Mouse (Mus musculus) midbrain, embryonic 16.5 days (tissue): Measurements from ENCODE around the gene Rnase4. TPM values are rescaled to one million over a fixed set of nuclear protein-coding genes. Genes with fewer than 3 reads are reported as not detected.
A peak's percentile ranks its signal among the peaks of the same experiment; 100 is the strongest.

ENCODE experiments used
- ATAC-seq: fragments of 200-750 bp; cut with Nextera tagmentation; 2 replicates; pipeline ENCODE4 v1.8.0; 2017; ENCODE audit warnings: moderate TSS enrichment
- H3K27ac ChIP-seq: fragments of 300-500 bp; sonication (generic); 2 replicates; pipeline ENCODE4 v1.5.1; 2014; ENCODE audit warnings: mild to moderate bottlenecking, low read length, mixed read lengths
- H3K27me3 ChIP-seq: fragments of 300-500 bp; sonication (generic); 2 replicates; pipeline ENCODE4 v1.6.1; 2014; ENCODE audit warnings: low read depth, low read length, mixed read lengths; ENCODE audit not compliant: control insufficient read depth, insufficient read depth
- H3K36me3 ChIP-seq: fragments of 300-500 bp; sonication (generic); 2 replicates; pipeline ENCODE4 v1.6.1; 2014; ENCODE audit warnings: mild to moderate bottlenecking, low read length, moderate library complexity, mixed read lengths; ENCODE audit not compliant: control insufficient read depth, insufficient read depth
- H3K4me1 ChIP-seq: fragments of 300-500 bp; sonication (generic); 2 replicates; pipeline ENCODE4 v1.6.1; 2014; ENCODE audit warnings: mild to moderate bottlenecking, low read length, mixed read lengths; ENCODE audit not compliant: control insufficient read depth, insufficient read depth
- H3K4me2 ChIP-seq: fragments of 300-500 bp; sonication (generic); 2 replicates; pipeline ENCODE4 v1.6.1; 2014; ENCODE audit warnings: mild to moderate bottlenecking, low read length, mixed read lengths
- H3K4me3 ChIP-seq: fragments of 300-500 bp; sonication (generic); 2 replicates; pipeline ENCODE4 v1.5.1; 2014; ENCODE audit warnings: low read depth, mild to moderate bottlenecking, low read length, moderate library complexity, mixed read lengths
- H3K9ac ChIP-seq: fragments of 300-500 bp; sonication (generic); 2 replicates; pipeline ENCODE4 v1.6.1; 2014; ENCODE audit warnings: low read depth, low read length, mixed read lengths
- H3K9me3 ChIP-seq: fragments of 300-500 bp; sonication (generic); replicated peaks from 2 replicates; pipeline ENCODE4 v1.6.1; 2014; ENCODE audit warnings: mild to moderate bottlenecking, low read length, mixed read lengths; ENCODE audit not compliant: control insufficient read depth, poor library complexity, severe bottlenecking
- WGBS: fragments of 180-500 bp; shearing (Covaris S2); extraction: QIAGEN DNeasy Blood & Tissue Kit; methylation state at CpG from one replicate; pipeline ENCODE4 v1.1.7; 2014; 5-methylcytosine and 5-hydroxymethylcytosine counted together
- polyA plus RNA-seq: library from polyadenylated mRNA; unstranded; fragments of >200 nt; fragmentation: Nextera tagmentation; extraction: Ambion mirVana; gene quantifications from 2 replicates; pipeline ENCODE4 v1.2.1, GENCODE M21; 2015

Rnase4 gene
- polyA plus RNA-seq, 1 experiment from 2014 or later, result 15.2 TPM

DNA sequence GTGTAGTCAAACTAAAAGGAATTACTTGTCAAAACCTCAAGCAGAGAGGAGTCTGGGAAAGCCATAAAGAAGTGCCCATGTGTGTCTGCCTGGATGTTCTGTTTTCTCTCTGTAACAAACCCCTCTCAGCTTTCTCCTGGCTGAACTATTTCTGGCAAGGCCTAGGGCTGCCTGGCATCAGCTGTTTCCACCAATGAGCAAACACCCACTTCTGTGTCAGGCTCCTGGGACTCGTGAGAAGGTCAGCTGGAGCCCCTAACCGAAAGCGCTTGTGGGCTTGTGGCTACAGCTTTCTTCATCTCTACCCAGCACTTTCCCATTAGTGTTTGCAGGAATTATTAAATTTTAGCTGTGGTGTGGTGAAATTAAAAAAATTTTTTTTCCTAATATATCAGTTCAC, 21.1 kb downstream of the Rnase4 start:
- Histone ChIP-seq H3K4me2 (no peak overlapping the region), H3K4me1 (no peaks in the 10 kb centered on the region), H3K27ac (no peak overlapping the region), H3K9me3 (no peaks in the 10 kb centered on the region), H3K36me3 (no peaks in the 10 kb centered on the region), H3K4me3 (no peak overlapping the region), H3K9ac (no peak overlapping the region), H3K27me3 (no peaks in the 10 kb centered on the region)
- 80% methylated on average over 3 of the region's 3 CpGs for WGBS
- ATAC-seq, result no peak

- Histone ChIP-seq H3K27me3 (no peaks in the 10 kb centered on the region), H3K9me3 (no peaks in the 10 kb centered on the region), H3K36me3 (no peaks in the 10 kb centered on the region), H3K4me3 (no peak overlapping the region), H3K4me1 (no peaks in the 10 kb centered on the region), H3K9ac (no peak overlapping the region), H3K27ac (no peak overlapping the region), H3K4me2 (peak overlapping the region; percentile 31; the same call in 1 of the 2 replicates)
- ATAC-seq, result no peak
- WGBS, result 25% methylated on average over 9 of the region's 9 CpGs
Measured at GRCm38 (mm10) chr14:51113476-51113875, 22.6 kb downstream of the Rnase4 start.

DNA sequence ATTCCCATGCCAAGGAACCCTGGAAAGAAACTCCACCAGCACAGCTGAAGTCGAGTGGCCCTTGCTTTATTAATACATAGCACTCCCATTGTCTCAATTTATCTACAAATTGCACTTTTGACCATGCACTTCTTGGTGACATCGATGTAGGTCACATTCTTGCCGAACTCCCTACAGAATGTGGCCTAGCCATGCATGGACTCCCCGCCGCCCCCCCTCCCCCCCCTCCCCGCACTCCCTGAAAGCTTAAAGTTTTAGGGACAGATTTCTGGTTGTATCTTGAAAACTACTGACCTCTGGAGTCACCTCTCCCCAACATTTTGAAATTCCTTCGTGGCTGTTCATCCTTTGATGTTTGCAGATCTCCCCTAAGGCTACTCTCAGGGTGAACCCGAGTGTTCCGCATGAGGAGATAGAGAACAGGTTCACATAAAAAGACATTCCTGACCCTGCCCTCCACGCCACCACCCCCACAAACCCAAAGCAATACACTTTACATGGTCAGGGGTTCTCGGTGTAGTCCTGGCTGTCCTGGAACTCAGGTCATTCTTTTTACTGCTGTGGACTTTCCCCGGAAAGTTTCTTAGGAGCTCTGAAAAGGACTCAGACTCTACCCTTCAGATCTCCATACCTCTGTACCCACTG, 23.2 kb downstream of the Rnase4 start, which contains the start of gene Eddm3b:
Eddm3b (plus strand) TSS at position 511 of the 645 bp plus-strand sequence.
- peak within 1 kb of the TSS; percentile 31; the same call in 1 of the 2 replicates for H3K4me2 ChIP-seq
- H3K9me3 ChIP-seq, result 0 out of 2 replicates have a peak, but pooled peaks cover 2% of the 10 kb centered on the region
- WGBS, result 41% methylated on average over 12 of the region's 12 CpGs
- no peaks in the 10 kb centered on the region for H3K36me3 ChIP-seq
- no peak within 1 kb of the TSS for H3K9ac ChIP-seq
- no peaks in the 10 kb centered on the region for H3K4me1 ChIP-seq
- H3K27me3 ChIP-seq, result no peaks in the 10 kb centered on the region
- no peak within 1 kb of the TSS for H3K27ac ChIP-seq
- no peak for ATAC-seq
- no peak within 1 kb of the TSS for H3K4me3 ChIP-seq

- 90% methylated on average over 6 of the region's 6 CpGs for WGBS
Measured at GRCm38 (mm10) chr14:51125684-51126083, 34.8 kb downstream of the Rnase4 start.

GRCm38 (mm10) chr14:51127648-51128258, 36.9 kb downstream of the Rnase4 start:
- Histone ChIP-seq H3K36me3 (no peaks in the 10 kb centered on the region), H3K9ac (no peak overlapping the region), H3K4me1 (no peaks in the 10 kb centered on the region), H3K4me2 (no peak overlapping the region), H3K4me3 (no peak overlapping the region), H3K27me3 (no peaks in the 10 kb centered on the region), H3K27ac (no peak overlapping the region), H3K9me3 (no peaks in the 10 kb centered on the region)
- 91% methylated on average over 2 of the region's 2 CpGs for WGBS
- ATAC-seq, result no peak

More at GRCm38 (mm10) chr14:51125684-51126083, 34.8 kb downstream of the Rnase4 start:
- H3K4me1 ChIP-seq, result no peaks in the 10 kb centered on the region
- H3K9me3 ChIP-seq, result no peaks in the 10 kb centered on the region
- no peak overlapping the region for H3K4me3 ChIP-seq
- H3K9ac ChIP-seq, result no peak overlapping the region
- no peaks in the 10 kb centered on the region for H3K36me3 ChIP-seq
- H3K27ac ChIP-seq, result no peak overlapping the region
- ATAC-seq, result no peak
- no peak overlapping the region for H3K4me2 ChIP-seq
- H3K27me3 ChIP-seq, result no peaks in the 10 kb centered on the region

DNA sequence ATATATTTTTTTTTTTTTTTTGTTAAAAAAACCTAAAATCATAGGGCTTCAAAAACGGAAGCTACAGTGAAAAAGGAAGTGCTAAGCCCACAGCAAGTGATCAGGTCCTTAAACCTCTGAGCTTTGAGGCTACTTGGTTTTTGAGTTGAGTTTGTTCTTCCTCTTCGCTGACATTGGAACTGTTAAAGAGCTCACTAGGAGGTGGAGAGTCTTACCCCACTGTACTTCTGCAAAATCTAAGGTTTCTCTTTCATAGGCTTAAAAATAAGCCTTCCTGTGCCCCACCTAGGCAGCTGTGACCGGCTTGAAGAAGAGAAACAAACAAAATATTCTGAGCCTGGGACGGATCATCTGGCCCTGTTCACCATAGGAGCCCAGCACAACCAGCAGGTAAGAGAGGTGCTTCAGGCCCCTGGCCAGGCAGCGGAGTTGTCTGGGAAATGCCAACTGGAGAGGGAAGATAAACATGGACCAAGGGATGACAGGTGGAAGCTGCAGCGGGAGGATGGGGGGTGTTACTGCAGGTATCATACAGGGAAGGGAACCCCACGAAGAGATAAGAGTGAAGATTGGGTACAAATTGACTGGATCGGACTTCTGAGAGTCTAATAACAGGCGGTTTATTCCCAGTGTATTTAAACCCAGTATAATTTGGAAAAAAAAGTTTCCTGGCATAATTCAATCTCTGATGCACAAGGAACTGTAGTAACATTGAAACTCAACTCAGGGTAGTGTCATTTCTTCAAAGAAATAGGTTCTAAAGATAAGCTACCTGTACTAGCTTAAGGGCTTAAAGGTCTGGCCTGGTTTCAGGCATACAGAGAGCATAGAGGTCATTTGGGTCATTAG, 38.1 kb downstream of the Rnase4 start:
- Histone ChIP-seq H3K4me2 (no peak overlapping the region), H3K9ac (no peak overlapping the region), H3K36me3 (no peaks in the 10 kb centered on the region), H3K9me3 (no peaks in the 10 kb centered on the region), H3K4me3 (no peak overlapping the region), H3K27ac (no peak overlapping the region), H3K27me3 (no peaks in the 10 kb centered on the region), H3K4me1 (no peaks in the 10 kb centered on the region)
- no peak for ATAC-seq
- 83% methylated on average over 9 of the region's 9 CpGs for WGBS

GRCm38 (mm10) chr14:51129624-51129975, 38.7 kb downstream of the Rnase4 start:
- Histone ChIP-seq H3K36me3 (no peaks in the 10 kb centered on the region), H3K4me3 (no peak overlapping the region), H3K9ac (no peak overlapping the region), H3K27me3 (no peaks in the 10 kb centered on the region), H3K4me2 (no peak overlapping the region), H3K4me1 (no peaks in the 10 kb centered on the region), H3K27ac (no peak overlapping the region), H3K9me3 (no peaks in the 10 kb centered on the region)
- WGBS, result 80% methylated on average over 4 of the region's 4 CpGs
- ATAC-seq, result no peak

DNA sequence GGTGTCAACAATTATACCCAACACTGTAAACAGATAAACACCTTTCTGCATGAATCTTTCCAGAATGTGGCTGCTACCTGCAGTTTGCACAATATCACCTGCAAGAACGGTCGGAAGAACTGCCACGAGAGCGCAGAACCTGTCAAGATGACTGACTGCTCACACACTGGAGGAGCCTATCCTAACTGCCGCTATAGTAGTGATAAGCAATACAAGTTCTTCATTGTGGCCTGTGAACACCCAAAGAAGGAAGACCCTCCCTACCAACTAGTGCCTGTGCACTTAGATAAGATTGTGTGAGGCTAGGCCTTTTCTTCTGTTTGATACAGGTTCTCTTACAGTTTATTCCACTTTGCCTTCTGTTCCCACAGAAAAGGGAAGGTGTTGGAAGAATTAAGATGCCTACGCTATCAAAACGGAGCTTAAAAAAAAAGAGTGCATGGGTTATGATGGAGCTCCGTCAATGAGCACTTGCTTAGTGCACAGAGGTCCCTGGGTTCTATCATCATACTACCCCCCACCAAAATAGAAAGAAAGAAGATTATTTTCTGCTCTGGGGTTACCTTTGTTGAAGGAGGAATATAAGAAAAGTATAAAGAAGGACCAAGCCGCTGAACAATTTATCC, 39.6 kb downstream of the Rnase4 start:
- Histone ChIP-seq H3K9ac (no peak overlapping the region), H3K4me2 (no peak overlapping the region), H3K9me3 (no peaks in the 10 kb centered on the region), H3K4me1 (no peaks in the 10 kb centered on the region), H3K4me3 (no peak overlapping the region), H3K27me3 (no peaks in the 10 kb centered on the region), H3K36me3 (no peaks in the 10 kb centered on the region), H3K27ac (no peak overlapping the region)
- WGBS, result 92% methylated on average over 9 of the region's 9 CpGs
- ATAC-seq, result no peak
